Mouse (Mus musculus): ENCODE measurements at regions not wholly inside any gene's neighbourhood (a gene's known extent, or its start where the extent isn't known, plus 50 kb on each side); places are given as distances from the start of the nearest gene placed in this dataset.

DNA sequence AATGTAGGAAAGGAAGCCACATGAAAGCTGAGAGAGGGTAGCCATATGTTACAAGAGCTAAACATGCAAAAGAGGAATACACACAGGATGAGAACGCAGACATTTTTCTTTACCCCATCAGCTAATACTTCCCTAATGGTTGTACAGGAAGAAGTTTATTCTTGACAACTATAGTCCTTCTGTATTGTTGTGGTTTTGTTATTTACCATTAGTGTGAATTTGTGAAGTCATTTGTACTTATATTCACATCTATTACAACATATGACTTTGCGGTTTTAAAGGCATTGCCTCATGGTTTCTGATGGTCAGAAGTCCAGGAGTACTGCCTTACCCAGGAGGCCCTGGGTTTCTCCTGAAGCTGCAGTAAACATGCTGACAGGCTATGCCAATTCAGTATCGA is 120.1 kb upstream of the Btg1 start:
- Histone ChIP-seq H3K9ac (ENCODE audit: low read length) (no peak overlapping the region), H3K27ac (ENCODE audit: low read length) (no peak overlapping the region), H3K36me3 (ENCODE audit: control insufficient read depth, insufficient read depth) (no peaks in the 10 kb centered on the region), H3K4me1 (ENCODE audit: control insufficient read depth, insufficient read depth, low read length) (no peaks in the 10 kb centered on the region), H3K4me2 (ENCODE audit: low read depth, low read length) (no peak overlapping the region), H3K9me3 (replicated peaks; ENCODE audit: control insufficient read depth, low read length) (no peaks in the 10 kb centered on the region), H3K4me3 (ENCODE audit: low read length) (no peak overlapping the region), H3K27me3 (ENCODE audit: control insufficient read depth, insufficient read depth, low read length) (no peaks in the 10 kb centered on the region)
- 87% methylated on average over 3 of the region's 3 CpGs for WGBS
- no peak for ATAC-seq (replicated peaks; ENCODE audit: extremely low read depth, insufficient read depth, low FRiP score)

- Histone ChIP-seq H3K4me2 (ENCODE audit: low read depth, low read length) (no peak overlapping the region), H3K9ac (ENCODE audit: low read length) (no peak overlapping the region), H3K4me1 (ENCODE audit: control insufficient read depth, insufficient read depth, low read length) (no peaks in the 10 kb centered on the region), H3K9me3 (replicated peaks; ENCODE audit: control insufficient read depth, low read length) (no peaks in the 10 kb centered on the region), H3K27ac (ENCODE audit: low read length) (no peak overlapping the region), H3K27me3 (ENCODE audit: control insufficient read depth, insufficient read depth, low read length) (no peaks in the 10 kb centered on the region), H3K36me3 (ENCODE audit: control insufficient read depth, insufficient read depth) (no peaks in the 10 kb centered on the region), H3K4me3 (ENCODE audit: low read length) (no peak overlapping the region)
- ATAC-seq (replicated peaks; ENCODE audit: extremely low read depth, insufficient read depth, low FRiP score) = no peak
- WGBS = 79% methylated on average over 7 of the region's 7 CpGs
Observed at GRCm38 (mm10) chr10:96497482-96497881, 119.3 kb upstream of the Btg1 start.

DNA sequence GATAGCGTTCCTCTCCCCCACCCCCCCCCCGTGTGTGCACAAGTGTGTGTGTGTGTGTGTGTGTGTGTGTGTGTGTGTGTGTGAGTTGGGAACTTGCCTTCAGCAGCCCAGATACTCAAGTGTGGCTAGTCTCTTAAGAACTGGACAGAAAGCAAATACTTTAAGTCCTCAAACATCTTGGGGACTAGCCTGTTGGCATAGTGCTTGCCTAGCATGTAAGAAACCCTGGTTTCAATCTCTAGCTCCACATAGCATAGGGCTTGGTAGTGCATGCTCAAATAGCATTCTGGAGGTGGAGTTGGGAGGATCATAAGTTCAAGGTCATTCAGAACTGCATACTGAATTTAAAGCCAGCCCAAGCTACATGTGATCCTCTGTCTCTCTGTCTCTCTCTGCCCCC is 117.5 kb upstream of the Btg1 start:
- Histone ChIP-seq H3K9me3 (replicated peaks; ENCODE audit: control insufficient read depth, low read length) (no peaks in the 10 kb centered on the region), H3K9ac (ENCODE audit: low read length) (no peak overlapping the region), H3K4me1 (ENCODE audit: control insufficient read depth, insufficient read depth, low read length) (no peaks in the 10 kb centered on the region), H3K4me2 (ENCODE audit: low read depth, low read length) (no peak overlapping the region), H3K4me3 (ENCODE audit: low read length) (no peak overlapping the region), H3K27ac (ENCODE audit: low read length) (no peak overlapping the region), H3K36me3 (ENCODE audit: control insufficient read depth, insufficient read depth) (no peaks in the 10 kb centered on the region), H3K27me3 (ENCODE audit: control insufficient read depth, insufficient read depth, low read length) (no peaks in the 10 kb centered on the region)
- ATAC-seq (replicated peaks; ENCODE audit: extremely low read depth, insufficient read depth, low FRiP score) = no peak
- 73% methylated on average over 2 of the region's 2 CpGs for WGBS

DNA sequence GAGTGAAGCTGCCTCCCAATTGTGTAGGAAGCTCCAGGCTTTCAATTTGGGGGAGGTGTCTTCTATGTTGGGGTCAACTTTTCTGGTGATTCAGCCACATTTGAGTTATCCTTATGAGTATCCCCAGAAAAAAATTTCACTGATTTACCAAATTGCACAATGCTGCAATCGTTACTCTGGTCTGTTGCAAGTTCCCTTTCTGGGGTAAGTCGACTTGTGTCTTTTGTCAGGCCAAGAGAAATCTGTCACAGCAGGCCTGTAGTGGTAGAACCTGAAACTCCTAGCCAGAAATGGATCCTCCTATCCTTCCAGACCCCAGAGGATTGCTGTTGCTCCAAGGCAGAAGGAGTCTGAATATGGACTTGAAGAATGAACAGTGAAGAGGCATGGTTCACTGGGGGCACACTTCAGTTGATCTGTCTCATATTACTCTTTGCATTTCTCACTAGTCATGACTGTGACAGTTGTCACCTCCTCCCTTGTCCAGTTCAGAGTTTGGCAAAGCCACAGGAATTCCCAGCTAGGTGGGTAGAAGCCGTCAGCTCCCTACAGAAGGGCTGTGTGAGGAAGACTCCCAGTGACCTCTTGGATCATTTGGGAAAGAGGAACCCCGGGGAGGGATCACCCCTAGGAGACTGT is 114.6 kb upstream of the Btg1 start:
- H3K4me1 ChIP-seq (ENCODE audit: control insufficient read depth, insufficient read depth, low read length) = no peaks in the 10 kb centered on the region
- 56% methylated on average over 4 of the region's 4 CpGs for WGBS
- no peak overlapping the region for H3K4me2 ChIP-seq (ENCODE audit: low read depth, low read length)
- no peak overlapping the region for H3K4me3 ChIP-seq (ENCODE audit: low read length)
- no peak for ATAC-seq (replicated peaks; ENCODE audit: extremely low read depth, insufficient read depth, low FRiP score)
- H3K9ac ChIP-seq (ENCODE audit: low read length) = no peak overlapping the region
- H3K36me3 ChIP-seq (ENCODE audit: control insufficient read depth, insufficient read depth) = no peaks in the 10 kb centered on the region
- no peaks in the 10 kb centered on the region for H3K27me3 ChIP-seq (ENCODE audit: control insufficient read depth, insufficient read depth, low read length)
- H3K9me3 ChIP-seq (replicated peaks; ENCODE audit: control insufficient read depth, low read length) = no peaks in the 10 kb centered on the region
- no peak overlapping the region for H3K27ac ChIP-seq (ENCODE audit: low read length)

DNA sequence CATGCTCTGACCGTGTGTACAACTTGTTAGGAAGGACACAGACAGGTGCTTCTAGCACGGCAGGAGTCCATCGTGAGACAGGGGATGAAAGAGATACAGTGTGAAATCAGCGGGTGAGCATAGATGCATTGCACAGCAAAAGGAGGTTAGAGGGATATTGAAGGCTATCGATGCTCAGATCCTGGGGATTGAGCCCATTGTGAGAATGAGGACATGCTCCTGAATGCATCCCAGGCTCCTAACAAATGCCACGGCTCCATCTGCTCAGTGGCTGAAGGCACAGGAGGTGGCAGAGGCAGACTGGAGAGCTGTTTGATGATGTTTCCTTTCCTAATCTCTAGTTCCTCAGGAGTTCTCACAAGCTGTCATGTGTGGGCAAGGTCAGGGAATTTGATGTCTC is 114.1 kb upstream of the Btg1 start:
- Histone ChIP-seq H3K9ac (ENCODE audit: low read length) (no peak overlapping the region), H3K4me3 (ENCODE audit: low read length) (no peak overlapping the region), H3K4me2 (ENCODE audit: low read depth, low read length) (no peak overlapping the region), H3K36me3 (ENCODE audit: control insufficient read depth, insufficient read depth) (no peaks in the 10 kb centered on the region), H3K27ac (ENCODE audit: low read length) (no peak overlapping the region), H3K4me1 (ENCODE audit: control insufficient read depth, insufficient read depth, low read length) (no peaks in the 10 kb centered on the region), H3K27me3 (ENCODE audit: control insufficient read depth, insufficient read depth, low read length) (no peaks in the 10 kb centered on the region), H3K9me3 (replicated peaks; ENCODE audit: control insufficient read depth, low read length) (no peaks in the 10 kb centered on the region)
- WGBS = 58% methylated on average over 6 of the region's 6 CpGs
- ATAC-seq (replicated peaks; ENCODE audit: extremely low read depth, insufficient read depth, low FRiP score) = no peak

DNA sequence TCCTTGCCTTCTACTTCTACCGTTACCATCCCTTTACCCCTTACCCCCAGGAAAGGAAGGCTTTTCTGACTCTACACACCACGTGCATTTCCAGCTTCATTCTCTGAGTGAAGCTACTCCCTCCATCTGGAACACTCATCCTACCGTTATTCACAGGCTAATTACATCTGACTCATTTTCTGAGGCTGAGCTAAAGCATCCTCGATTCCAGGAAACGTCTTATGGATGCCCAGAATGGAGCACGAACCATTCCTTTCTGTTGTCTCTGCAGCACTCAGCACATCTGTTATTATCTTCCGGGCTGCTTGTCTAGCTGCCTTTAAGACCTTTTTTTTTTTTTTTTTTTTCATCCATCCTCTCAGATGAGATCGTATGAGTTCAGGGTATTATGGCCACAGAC is 112.5 kb upstream of the Btg1 start:
- H3K4me2 ChIP-seq (ENCODE audit: low read depth, low read length) = no peak overlapping the region
- no peaks in the 10 kb centered on the region for H3K27me3 ChIP-seq (ENCODE audit: control insufficient read depth, insufficient read depth, low read length)
- 84% methylated on average over 8 of the region's 8 CpGs for WGBS
- no peak overlapping the region for H3K27ac ChIP-seq (ENCODE audit: low read length)
- H3K4me3 ChIP-seq (ENCODE audit: low read length) = no peak overlapping the region
- no peaks in the 10 kb centered on the region for H3K9me3 ChIP-seq (replicated peaks; ENCODE audit: control insufficient read depth, low read length)
- H3K36me3 ChIP-seq (ENCODE audit: control insufficient read depth, insufficient read depth) = no peaks in the 10 kb centered on the region
- H3K9ac ChIP-seq (ENCODE audit: low read length) = no peak overlapping the region
- ATAC-seq (replicated peaks; ENCODE audit: extremely low read depth, insufficient read depth, low FRiP score) = no peak
- H3K4me1 ChIP-seq (ENCODE audit: control insufficient read depth, insufficient read depth, low read length) = no peaks in the 10 kb centered on the region

DNA sequence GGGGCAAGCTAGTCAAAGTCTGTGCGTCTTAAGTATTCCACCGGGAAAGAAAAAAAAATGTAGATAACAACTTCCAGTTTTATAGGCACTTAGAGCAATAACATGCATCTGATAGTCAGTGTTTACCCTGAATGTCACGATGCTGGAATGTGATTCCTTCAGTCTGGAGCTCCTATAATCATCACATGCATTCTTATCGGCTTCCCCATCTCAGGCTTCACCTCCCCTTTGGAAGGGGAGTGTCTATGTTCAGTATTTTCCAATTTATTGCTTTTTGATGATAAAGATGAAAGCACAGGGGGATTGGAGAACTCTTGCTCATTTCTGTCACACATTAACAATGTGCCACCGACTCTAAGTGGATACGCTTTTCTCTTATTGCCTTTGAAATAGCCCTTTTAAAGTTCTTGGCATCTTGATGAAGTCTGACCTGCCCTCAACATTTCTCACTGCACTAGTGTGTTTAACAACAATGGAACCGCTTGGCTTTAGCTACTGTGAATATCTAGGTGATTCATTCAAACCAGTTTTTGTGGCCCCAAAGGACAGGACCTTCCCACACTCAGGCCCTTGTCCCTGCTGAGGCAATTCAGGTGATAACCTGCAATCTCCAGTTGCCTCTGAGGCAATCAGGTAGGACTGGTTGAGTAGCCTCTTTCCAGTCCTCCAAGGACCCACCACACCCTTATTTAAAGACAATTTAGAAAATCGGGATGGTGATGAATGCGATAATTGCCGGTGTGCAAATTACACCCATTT is 101.5 kb upstream of the Btg1 start:
- no peak for ATAC-seq (replicated peaks; ENCODE audit: extremely low read depth, insufficient read depth, low FRiP score)
- Histone ChIP-seq H3K27me3 (ENCODE audit: control insufficient read depth, insufficient read depth, low read length) (no peaks in the 10 kb centered on the region), H3K9ac (ENCODE audit: low read length) (no peak overlapping the region), H3K36me3 (ENCODE audit: control insufficient read depth, insufficient read depth) (no peaks in the 10 kb centered on the region), H3K4me1 (ENCODE audit: control insufficient read depth, insufficient read depth, low read length) (no peaks in the 10 kb centered on the region), H3K4me2 (ENCODE audit: low read depth, low read length) (no peak overlapping the region), H3K27ac (ENCODE audit: low read length) (no peak overlapping the region), H3K4me3 (ENCODE audit: low read length) (no peak overlapping the region), H3K9me3 (replicated peaks; ENCODE audit: control insufficient read depth, low read length) (no peaks in the 10 kb centered on the region)
- WGBS = 82% methylated on average over 10 of the region's 10 CpGs

DNA sequence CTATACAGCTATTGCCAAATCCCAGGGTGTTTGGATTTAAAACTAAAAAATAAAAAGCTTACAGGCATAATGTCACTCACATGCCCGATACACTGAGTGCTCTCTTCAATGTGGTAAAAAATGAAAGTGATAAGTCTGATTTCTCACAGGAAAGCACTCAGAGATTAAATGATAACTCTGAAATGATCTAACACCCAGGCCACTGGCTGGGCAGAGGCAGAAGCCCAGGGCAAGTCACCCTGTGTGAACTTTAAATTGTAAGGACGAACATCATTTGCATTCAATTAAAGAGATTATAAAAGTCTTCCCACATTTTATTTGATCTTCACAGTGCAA is 100.9 kb upstream of the Btg1 start:
- no peaks in the 10 kb centered on the region for H3K9me3 ChIP-seq (replicated peaks; ENCODE audit: control insufficient read depth, low read length)
- H3K27ac ChIP-seq (ENCODE audit: low read length) = no peak overlapping the region
- H3K4me2 ChIP-seq (ENCODE audit: low read depth, low read length) = no peak overlapping the region
- no peaks in the 10 kb centered on the region for H3K27me3 ChIP-seq (ENCODE audit: control insufficient read depth, insufficient read depth, low read length)
- H3K9ac ChIP-seq (ENCODE audit: low read length) = no peak overlapping the region
- H3K4me1 ChIP-seq (ENCODE audit: control insufficient read depth, insufficient read depth, low read length) = no peaks in the 10 kb centered on the region
- 80% methylated on average over 2 of the region's 2 CpGs for WGBS
- no peak for ATAC-seq (replicated peaks; ENCODE audit: extremely low read depth, insufficient read depth, low FRiP score)
- no peaks in the 10 kb centered on the region for H3K36me3 ChIP-seq (ENCODE audit: control insufficient read depth, insufficient read depth)
- no peak overlapping the region for H3K4me3 ChIP-seq (ENCODE audit: low read length)

- 73% methylated on average over 3 of the region's 3 CpGs for WGBS
- no peaks in the 10 kb centered on the region for H3K27me3 ChIP-seq (ENCODE audit: control insufficient read depth, insufficient read depth, low read length)
- H3K4me2 ChIP-seq (ENCODE audit: low read depth, low read length) = no peak overlapping the region
Observed at GRCm38 (mm10) chr10:96519411-96519810, 97.4 kb upstream of the Btg1 start.

More at GRCm38 (mm10) chr10:96519411-96519810, 97.4 kb upstream of the Btg1 start:
- Histone ChIP-seq H3K4me3 (ENCODE audit: low read length) (no peak overlapping the region), H3K36me3 (ENCODE audit: control insufficient read depth, insufficient read depth) (no peaks in the 10 kb centered on the region), H3K9me3 (replicated peaks; ENCODE audit: control insufficient read depth, low read length) (no peaks in the 10 kb centered on the region), H3K4me1 (ENCODE audit: control insufficient read depth, insufficient read depth, low read length) (no peaks in the 10 kb centered on the region), H3K27ac (ENCODE audit: low read length) (no peak overlapping the region), H3K9ac (ENCODE audit: low read length) (no peak overlapping the region)
- ATAC-seq (replicated peaks; ENCODE audit: extremely low read depth, insufficient read depth, low FRiP score) = no peak

Measured in heart, embryonic 16.5 days (tissue).